Mouse (Mus musculus): ENCODE data around the gene Tmem131l.
A peak's percentile ranks its signal among the peaks of the same experiment; 100 is the strongest.

DNA sequence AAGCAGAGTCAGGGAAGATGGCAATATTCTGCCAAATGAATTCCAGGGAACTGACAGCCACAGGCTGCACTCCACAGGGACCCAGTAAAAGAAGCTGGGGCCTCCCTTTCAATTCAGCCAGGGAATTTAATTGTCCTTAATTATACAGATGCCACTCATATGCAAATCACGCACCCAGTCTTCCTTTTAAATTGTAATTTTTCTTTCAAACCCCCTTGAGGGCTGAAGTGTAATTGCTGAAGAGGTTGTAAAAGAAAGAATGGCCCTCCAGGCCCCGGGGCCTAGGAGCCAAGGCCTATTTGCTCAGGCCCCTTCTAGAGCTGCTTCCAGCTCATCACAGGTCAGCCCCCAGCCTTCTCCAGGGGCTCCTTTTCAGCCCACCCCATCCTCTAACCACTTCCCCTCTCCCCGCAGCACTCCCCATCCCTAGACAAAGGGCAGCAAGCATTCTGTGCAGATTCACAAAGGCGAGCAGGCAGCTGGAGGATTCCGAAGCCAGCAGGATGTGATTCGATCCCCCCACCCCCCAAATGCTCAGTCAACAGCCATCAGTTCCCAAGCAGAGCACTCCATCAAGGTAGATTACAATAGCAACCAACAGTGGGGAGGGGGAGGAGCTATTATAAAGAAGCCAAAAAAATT lies 59.6 kb downstream of the Tmem131l start:
- no peak for TF ChIP-seq ZC3H11A (IDR thresholded peaks at IDR 0.05; ENCODE audit: borderline replicate concordance, low read depth, low read length)
- TF ChIP-seq HCFC1 (IDR thresholded peaks at IDR 0.05; ENCODE audit: borderline replicate concordance, insufficient read depth, low read length): no peak
- TF ChIP-seq MAFK (IDR thresholded peaks at IDR 0.05; ENCODE audit: insufficient read depth, low read depth, low read length): 0 out of 2 replicates have a peak, but pooled peaks have one; percentile 19
- no peak for TF ChIP-seq ZNF384 (IDR thresholded peaks at IDR 0.05; ENCODE audit: low read depth, low read length)
- TF ChIP-seq CHD2 (IDR thresholded peaks at IDR 0.05; ENCODE audit: low read depth, low read length): no peak

Data from ES-E14 (cell line).